Mouse (Mus musculus) liver, embryonic 14.5 days (tissue): ENCODE results near the gene Nfxl1. TPM values are rescaled to one million over a fixed set of nuclear protein-coding genes. Genes with fewer than 3 reads are reported as not detected.
"Not testable (repeated sequence)": the region's sequence is repeated elsewhere in the genome, so short reads cannot be mapped to it uniquely, and the experiment has no call there.

Source experiments
- ATAC-seq: fragments of 200-750 bp; cut with Nextera tagmentation; 2 replicates; pipeline ENCODE4 v1.8.0; 2017; ENCODE audit warnings: moderate number of reproducible peaks, mild to moderate bottlenecking, moderate library complexity; ENCODE audit not compliant: insufficient read depth
- DNase-seq, 3 experiments: peaks; one replicate each; pipeline ENCODE4 v3.0.0-alpha.2; 2012 to 2013; ENCODE audit warnings: low read depth in 3 of 3, low spot score in 3 of 3
- H3K27ac ChIP-seq: fragments of 300-500 bp; sonication (generic); 2 replicates; pipeline ENCODE4 v1.5.1; 2014; ENCODE audit warnings: moderate library complexity, mild to moderate bottlenecking, control low read depth, inconsistent platforms
- H3K27me3 ChIP-seq: fragments of 300-500 bp; sonication (generic); 2 replicates; pipeline ENCODE4 v1.6.1; 2014; ENCODE audit warnings: mild to moderate bottlenecking, low read length, moderate library complexity; ENCODE audit not compliant: control insufficient read depth, insufficient read depth
- H3K36me3 ChIP-seq: fragments of 300-500 bp; sonication (generic); replicated peaks from 2 replicates; pipeline ENCODE4 v1.6.1; 2014; ENCODE audit warnings: low read depth; ENCODE audit not compliant: control insufficient read depth, insufficient read depth
- H3K4me1 ChIP-seq, 2 experiments: fragments of 200-500 bp in 1 of 2; fragments of 300-500 bp in 1 of 2; sonication (generic) in 1 of 2; replicated peaks; 2 replicates each; pipeline ENCODE4 v1.6.1; 2012 to 2014; ENCODE audit warnings: antibody characterized with exemption in 1 of 2, inconsistent platforms in 1 of 2, low read length in 1 of 2; ENCODE audit not compliant: control insufficient read depth in 2 of 2, insufficient read depth in 2 of 2
- H3K4me2 ChIP-seq: fragments of 300-500 bp; sonication (generic); 2 replicates; pipeline ENCODE4 v1.6.1; 2014; ENCODE audit warnings: low read depth, mild to moderate bottlenecking, control low read depth, moderate library complexity
- H3K4me3 ChIP-seq, 2 experiments: fragments of 200-500 bp in 1 of 2; fragments of 300-500 bp in 1 of 2; sonication (generic) in 1 of 2; 2 replicates each; pipeline ENCODE4 v1.5.1; 2012 to 2014; ENCODE audit warnings: low read depth in 2 of 2, low read length in 2 of 2, mild to moderate bottlenecking in 2 of 2, control low read depth in 1 of 2, inconsistent platforms in 1 of 2, moderate library complexity in 1 of 2; ENCODE audit not compliant: insufficient read depth in 1 of 2
- H3K9ac ChIP-seq: fragments of 300-500 bp; sonication (generic); replicated peaks from 2 replicates; pipeline ENCODE4 v1.6.1; 2014; ENCODE audit warnings: mild to moderate bottlenecking, control low read depth, moderate library complexity
- H3K9me3 ChIP-seq: fragments of 300-500 bp; sonication (generic); 2 replicates; pipeline ENCODE4 v1.6.1; 2016; ENCODE audit warnings: low read length, mixed read lengths; ENCODE audit not compliant: control insufficient read depth
- CTCF ChIP-seq: IDR thresholded peaks from 2 replicates; pipeline ENCODE4 v1.5.1; 2016; ENCODE audit warnings: antibody characterized with exemption, low read depth, control low read depth
- EP300 ChIP-seq: IDR thresholded peaks from 2 replicates; pipeline ENCODE4 v1.6.1; 2016; ENCODE audit warnings: antibody characterized with exemption, low read depth
- WGBS: fragments of 180-500 bp; shearing (Covaris S2); extraction: QIAGEN DNeasy Blood & Tissue Kit; methylation state at CpG from one replicate; pipeline ENCODE4 v1.1.7; 2014; ENCODE audit not compliant: insufficient replicate concordance; 5-methylcytosine and 5-hydroxymethylcytosine counted together
- polyA plus RNA-seq, 2 experiments: library from polyadenylated mRNA; depleted of rRNA in 1 of 2; stranded (reverse) in 1 of 2; unstranded in 1 of 2; fragments of >200 nt; fragmentation: Nextera tagmentation in 1 of 2; extraction: Ambion mirVana in 1 of 2; gene quantifications; 2 replicates each; pipeline versions ENCODE4 v1.2.1 to v1.2.3; 2012 to 2014

The Nfxl1 gene
- polyA plus RNA-seq (2012; rRNA removed) (4.3 and 6.8 TPM in 2 replicates), polyA plus RNA-seq (2014; fragmentation: Nextera tagmentation; extraction: Ambion mirVana) (7.0 TPM in 2 replicates)

DNA sequence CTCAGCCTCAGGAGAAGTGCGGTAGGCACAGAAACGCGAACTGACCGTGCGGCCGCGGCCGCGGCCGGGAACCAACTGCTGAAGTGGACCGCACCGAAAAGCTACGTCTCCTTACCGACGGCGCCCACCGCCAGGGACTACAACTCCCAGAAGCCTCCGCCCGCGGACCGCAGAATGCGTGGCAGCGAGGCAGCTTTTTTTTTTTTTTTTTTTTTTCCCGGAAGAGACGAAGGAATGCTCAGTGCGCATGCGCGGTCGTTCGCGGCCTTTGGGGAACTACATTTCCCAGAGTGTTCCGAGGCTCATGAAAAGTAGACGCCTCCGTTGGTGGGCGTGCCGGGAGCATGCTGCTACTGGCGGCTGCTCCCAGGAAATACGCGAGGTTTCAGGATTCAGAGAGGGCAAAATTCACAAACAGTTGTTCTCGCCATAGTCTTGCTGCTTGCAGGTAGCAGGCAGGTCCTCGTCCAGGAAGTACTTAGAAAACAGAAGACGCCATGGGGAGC is at the start of gene Nfxl1:
TSS of gene Nfxl1 (minus strand) at position 141 of the 506 bp plus-strand sequence.
- H3K27me3 ChIP-seq, result no peaks in the 10 kb centered on the region
- peaks cover 3 to 7% of the 10 kb centered on the region in 2 experiments; a peak in 2 of 4 replicates for H3K4me1 ChIP-seq
- peak within 1 kb of the TSS; percentile 90 for H3K4me2 ChIP-seq
- TF ChIP-seq EP300, result peak; percentile 34; the same call in 1 of the 2 replicates
- TF ChIP-seq CTCF, result 0 out of 2 replicates have a peak, but pooled peaks have one; percentile 2
- peak within 1 kb of the TSS; percentile 16 for H3K27ac ChIP-seq
- ATAC-seq (peak; percentile 95), DNase-seq (peak; percentile 94 to 99 (median 95))
- H3K9ac ChIP-seq, result peak within 1 kb of the TSS; percentile 86
- peak within 1 kb of the TSS; percentile 72 to 87 for H3K4me3 ChIP-seq
- no peaks in the 10 kb centered on the region for H3K9me3 ChIP-seq
- H3K36me3 ChIP-seq, result peaks cover 5% of the 10 kb centered on the region
- WGBS, result under 1% methylated on average over 41 of the region's 42 CpGs

DNA sequence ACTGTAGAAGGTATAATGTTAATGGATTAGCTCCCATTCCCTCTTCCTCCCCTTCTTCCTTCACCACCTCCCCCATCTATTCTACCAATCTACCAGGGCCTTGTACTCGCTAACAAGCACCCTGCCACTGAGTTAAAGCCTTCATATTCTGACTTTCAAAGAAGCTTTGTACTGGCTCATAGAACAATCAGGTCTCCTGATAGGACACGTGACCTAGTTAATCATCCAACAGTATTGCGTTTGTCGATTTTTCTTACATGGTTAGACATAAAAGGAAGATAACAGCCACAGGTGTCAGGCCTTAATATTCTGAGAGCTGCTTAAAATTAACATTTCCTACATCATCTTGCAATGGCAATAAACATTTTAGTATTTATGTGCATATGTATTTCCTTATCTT is 43.7 kb upstream of the Nfxl1 start:
- Histone ChIP-seq H3K27ac (no peak overlapping the region), H3K36me3 (no peaks in the 10 kb centered on the region), H3K27me3 (no peaks in the 10 kb centered on the region), H3K4me1 (no peaks in the 10 kb centered on the region), H3K4me3 (no peak overlapping the region), H3K9ac (no peak overlapping the region), H3K9me3 (no peaks in the 10 kb centered on the region), H3K4me2 (no peak overlapping the region)
- DNase-seq, result no peak
- TF ChIP-seq EP300 (no peak), CTCF (no peak)
- no peak for ATAC-seq
- 72% methylated on average over 4 of the region's 4 CpGs for WGBS

DNA sequence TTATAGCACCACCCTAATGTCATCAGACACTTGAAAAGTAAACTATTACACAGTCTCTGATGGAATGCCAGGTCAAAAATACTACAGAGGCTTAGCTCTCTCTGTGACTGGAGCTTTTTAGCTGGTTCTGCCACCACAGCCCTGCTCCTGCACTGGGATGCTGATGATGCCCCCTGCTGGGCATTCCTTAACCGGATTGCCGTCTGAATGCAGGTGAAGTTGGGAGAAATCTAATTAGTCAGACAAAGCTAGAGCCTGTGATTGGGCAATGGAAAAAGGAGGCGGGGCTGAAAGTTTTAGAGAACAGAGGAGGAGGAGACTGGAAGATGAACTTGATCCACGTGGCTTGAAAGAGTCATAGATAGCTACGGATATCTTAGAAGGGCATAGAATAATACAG is 41.5 kb upstream of the Nfxl1 start:
- no peaks in the 10 kb centered on the region for H3K9me3 ChIP-seq
- ATAC-seq (no peak), DNase-seq (peak; percentile 5 to 20 (median 16))
- H3K4me2 ChIP-seq, result no peak overlapping the region
- WGBS, result 12% methylated on average over 5 of the region's 5 CpGs
- no peak overlapping the region for H3K4me3 ChIP-seq
- H3K27ac ChIP-seq, result no peak overlapping the region
- TF ChIP-seq CTCF (peak; percentile 64), EP300 (no peak)
- no peaks in the 10 kb centered on the region for H3K4me1 ChIP-seq
- no peak overlapping the region for H3K9ac ChIP-seq
- no peaks in the 10 kb centered on the region for H3K27me3 ChIP-seq
- H3K36me3 ChIP-seq, result no peaks in the 10 kb centered on the region

DNA sequence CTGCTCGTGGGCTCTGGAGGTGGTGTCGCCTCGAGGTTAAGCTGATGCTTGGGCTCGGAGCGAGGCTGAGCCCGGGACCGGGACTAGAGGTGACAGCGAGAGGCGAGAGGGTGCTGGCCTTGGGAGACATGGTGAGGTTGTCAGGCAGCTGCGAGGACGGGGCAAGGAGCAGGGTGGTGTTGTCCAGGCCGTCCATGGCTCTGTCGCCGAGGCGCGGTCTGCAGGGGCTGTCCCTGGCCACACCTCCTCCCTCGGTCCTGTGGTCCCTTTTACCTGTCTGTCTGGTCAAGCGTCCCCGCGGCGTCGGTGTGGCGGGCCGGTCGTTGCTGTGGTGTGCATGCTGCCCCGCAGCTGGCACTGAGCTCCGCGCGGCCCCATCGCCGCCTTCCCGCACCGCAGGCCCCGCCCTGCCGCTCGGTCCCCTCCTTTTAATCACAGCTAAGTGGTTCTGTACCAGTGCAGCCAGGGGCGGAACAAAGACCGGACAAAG is 27.8 kb upstream of the Nfxl1 start, which contains the start of gene Gm5868:
TSS of gene Gm5868 (minus strand) at position 360 of the 490 bp plus-strand sequence.
- H3K9ac ChIP-seq, result no peak within 1 kb of the TSS
- peaks cover 10% of the 10 kb centered on the region for H3K27me3 ChIP-seq
- no peak for TF ChIP-seq CTCF
- no peak for TF ChIP-seq EP300
- no peak within 1 kb of the TSS for H3K27ac ChIP-seq
- no peaks in the 10 kb centered on the region for H3K4me1 ChIP-seq
- no peaks in the 10 kb centered on the region for H3K9me3 ChIP-seq
- no peak for ATAC-seq
- peak within 1 kb of the TSS; percentile 24 for H3K4me2 ChIP-seq
- no peak for DNase-seq
- 8% methylated on average over 38 of the region's 38 CpGs for WGBS
- no peaks in the 10 kb centered on the region for H3K36me3 ChIP-seq
- H3K4me3 ChIP-seq, result peak within 1 kb of the TSS in 1 of 2 experiments; percentile 0; a peak in 1 of 4 replicates

DNA sequence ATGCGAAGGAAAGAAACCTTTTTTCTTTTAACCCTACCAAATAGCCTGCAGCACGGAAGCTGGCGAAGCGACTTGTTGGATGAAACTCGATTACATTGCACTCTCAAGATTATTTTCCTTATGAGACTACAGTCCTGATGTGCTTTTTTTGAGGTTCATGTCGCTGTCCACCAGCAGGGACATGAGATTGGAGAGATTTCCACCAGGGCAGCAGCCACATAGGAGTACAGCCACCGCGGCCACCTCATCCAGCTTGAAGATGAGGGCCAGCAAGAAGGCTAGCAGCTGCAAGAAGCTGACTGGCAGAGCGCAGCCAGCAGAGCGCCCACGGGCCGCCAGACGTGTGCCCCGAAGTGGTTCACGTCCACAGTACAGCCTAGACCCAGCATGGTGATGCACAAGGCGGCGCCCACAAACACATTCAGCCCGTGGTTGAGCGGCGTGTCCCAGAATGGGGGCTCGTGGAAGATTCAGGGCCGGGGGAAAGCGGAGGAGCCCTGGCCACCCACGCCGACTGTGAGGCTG is 27.2 kb upstream of the Nfxl1 start:
- 36% methylated on average over 25 of the region's 25 CpGs for WGBS
- not testable (repeated sequence) for DNase-seq, ATAC-seq, H3K9me3 ChIP-seq, H3K4me1 ChIP-seq, H3K27me3 ChIP-seq, H3K36me3 ChIP-seq, H3K9ac ChIP-seq, H3K4me3 ChIP-seq, H3K27ac ChIP-seq
- H3K4me2 ChIP-seq, result peak overlapping the region; percentile 24; the same call in 1 of the 2 replicates
